Comparison of ENCODE assay signal across 16 mouse cellular contexts in the genomic region with DNA sequence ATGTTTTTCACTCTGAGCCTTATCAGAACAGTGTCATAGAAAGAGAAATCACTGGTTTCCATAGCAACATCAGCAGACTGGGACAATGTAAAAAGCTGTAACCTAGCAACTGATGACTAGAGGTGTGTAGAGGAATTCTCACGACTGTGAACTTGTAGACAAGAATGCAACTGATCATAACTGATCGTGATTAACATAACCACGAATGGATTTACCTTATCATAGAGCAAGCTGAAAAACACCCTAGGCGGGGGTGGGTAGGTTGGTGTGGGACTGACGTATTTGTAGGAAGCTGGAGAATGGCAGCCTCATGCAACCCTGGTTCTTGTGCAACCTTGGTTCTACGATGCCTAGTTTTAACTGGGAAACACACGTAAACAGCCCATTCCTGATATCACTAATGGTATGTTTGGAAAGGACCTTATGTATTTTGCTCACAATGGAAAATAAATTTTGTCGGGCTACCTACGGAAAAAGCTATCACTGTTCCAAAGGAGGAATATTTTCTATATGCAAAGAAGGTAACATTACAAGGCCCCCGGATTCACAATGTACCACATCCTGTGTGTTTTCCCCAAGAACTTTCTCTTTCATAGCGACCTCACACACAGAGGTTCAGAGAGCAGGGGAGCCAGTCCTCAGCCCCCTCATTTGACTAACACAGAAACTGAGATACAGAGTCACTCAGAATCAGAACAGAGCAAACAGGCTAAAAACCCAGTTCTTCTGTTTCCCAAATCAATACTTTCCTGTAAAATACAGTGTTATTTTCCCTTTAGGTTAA. TPM values are rescaled to one million over a fixed set of nuclear protein-coding genes. Genes with fewer than 3 reads are reported as not detected.
A peak's percentile ranks its signal among the peaks of the same experiment; 100 is the strongest.
DNase-seq lines count a peak whose midpoint lies in the region; ATAC-seq lines count a peak whose summit lies in the region.
"Had no signal": no experiment of that assay in that cellular context is flagged by ENCODE, and none has a peak within 500 bp of the region (broad histone marks: within the 10 kb centered on the region; RNA-seq: fewer than 3 reads in every experiment).

No protein-coding gene starts in this region.

- peaks cover 18% of the 10 kb centered on the region for H3K4me1 ChIP-seq in hindbrain, embryonic 15.5 days (replicated peaks)
- H3K4me1 ChIP-seq in hindbrain, embryonic 10.5 days (replicated peaks): 0 out of 2 replicates have a peak, but pooled peaks cover 4% of the 10 kb centered on the region
- H3K4me1 ChIP-seq: liver, embryonic 13.5 days had no signal

- no peak for ATAC-seq in hindbrain, embryonic 15.5 days (ENCODE audit: low FRiP score, low read depth)

- H3K9ac ChIP-seq in hindbrain, embryonic 15.5 days: no peak overlapping the region
- H3K9ac ChIP-seq: liver, embryonic 13.5 days had no signal

- H3K4me3 ChIP-seq in hindbrain, embryonic 15.5 days: no peak overlapping the region
- H3K4me3 ChIP-seq in hindbrain, embryonic 10.5 days: no peak overlapping the region
- H3K4me3 ChIP-seq: heart, adult 2 months; liver, embryonic 13.5 days had no signal

- no peaks in the 10 kb centered on the region for H3K27me3 ChIP-seq in hindbrain, embryonic 15.5 days
- no peaks in the 10 kb centered on the region for H3K27me3 ChIP-seq in hindbrain, embryonic 10.5 days (ENCODE audit: insufficient read depth, poor library complexity, severe bottlenecking)
- H3K27me3 ChIP-seq: liver, embryonic 13.5 days had no signal

- 0 out of 2 replicates have a peak overlapping the region, but pooled peaks have one; percentile 19 for H3K4me2 ChIP-seq in hindbrain, embryonic 15.5 days
- H3K4me2 ChIP-seq: liver, embryonic 13.5 days had no signal

- 55% methylated on average over 11 of the region's 11 CpGs for WGBS in hindbrain, embryonic 15.5 days
- 82% methylated on average over 11 of the region's 11 CpGs for WGBS in hindbrain, embryonic 10.5 days

- DNase-seq in hindbrain, embryonic 10.5 days (ENCODE audit: low spot score): no peak
- DNase-seq in T-cell, adult 2 months (ENCODE audit: low spot score): peak; percentile 72
- peak; percentile 83 for DNase-seq in induced T-regulatory cell, adult 2 months (ENCODE audit: low read depth)
- peak; percentile 72 for DNase-seq in thymus, postnatal 0 days (ENCODE audit: low spot score)
- DNase-seq in urinary bladder, postnatal 4 days (ENCODE audit: low spot score in 2 of 2): no peak
- no peak for DNase-seq in Muller cell, postnatal 12 days (ENCODE audit: inconsistent ontology term)
- no peak for DNase-seq in heart, postnatal 4 days
- DNase-seq: adrenal gland, postnatal 10 days; cerebellum, adult 11 months; heart, adult 2 months; heart, postnatal 14 days; kidney, adult 9 months; liver, embryonic 13.5 days; lung, postnatal 4 days; retina, postnatal 1 day had no signal

- H3K9me3 ChIP-seq in hindbrain, embryonic 15.5 days: no peaks in the 10 kb centered on the region
- no peaks in the 10 kb centered on the region for H3K9me3 ChIP-seq in hindbrain, embryonic 10.5 days
- H3K9me3 ChIP-seq: liver, embryonic 13.5 days had no signal

- no peaks in the 10 kb centered on the region for H3K36me3 ChIP-seq in hindbrain, embryonic 15.5 days
- no peaks in the 10 kb centered on the region for H3K36me3 ChIP-seq in hindbrain, embryonic 10.5 days
- H3K36me3 ChIP-seq: liver, embryonic 13.5 days had no signal

- H3K27ac ChIP-seq in hindbrain, embryonic 15.5 days (replicated peaks): peak overlapping the region; percentile 32; the same call in 1 of the 2 replicates
- no peak overlapping the region for H3K27ac ChIP-seq in hindbrain, embryonic 10.5 days
- H3K27ac ChIP-seq: heart, adult 2 months; liver, embryonic 13.5 days had no signal

RNA-seq across cellular contexts. Expression of a gene that starts 19.6 kb away (rescaled TPM):
- polyA plus RNA-seq in hindbrain, embryonic 15.5 days (2015; fragmentation: Nextera tagmentation; extraction: Ambion mirVana): 39.9 and 45.8 TPM in 2 replicates
- polyA plus RNA-seq in hindbrain, embryonic 10.5 days (2016; fragmentation: Nextera tagmentation; extraction: Ambion mirVana): 12.2 and 14.1 TPM in 2 replicates
- polyA plus RNA-seq in thymus, postnatal 0 days (2015; fragmentation: Nextera tagmentation; extraction: Ambion mirVana): 16.9 and 19.4 TPM in 2 replicates
- total RNA-seq in heart, postnatal 4 days (2021): 1 to 10 TPM; 6.1 to 6.7 TPM

Comparison
In these comparisons a context has a peak if more than half of its experiments do, and no peak if none do; other contexts are left out.
1. DNase-seq: peak in T-cell, adult 2 months (single experiment), induced T-regulatory cell, adult 2 months (single experiment) and thymus, postnatal 0 days (single experiment); none in hindbrain, embryonic 10.5 days (single experiment), urinary bladder, postnatal 4 days (0 of 2), Muller cell, postnatal 12 days (single experiment) and heart, postnatal 4 days (single experiment).